Mouse (Mus musculus): ENCODE data around the gene Eif2b4.

DNA sequence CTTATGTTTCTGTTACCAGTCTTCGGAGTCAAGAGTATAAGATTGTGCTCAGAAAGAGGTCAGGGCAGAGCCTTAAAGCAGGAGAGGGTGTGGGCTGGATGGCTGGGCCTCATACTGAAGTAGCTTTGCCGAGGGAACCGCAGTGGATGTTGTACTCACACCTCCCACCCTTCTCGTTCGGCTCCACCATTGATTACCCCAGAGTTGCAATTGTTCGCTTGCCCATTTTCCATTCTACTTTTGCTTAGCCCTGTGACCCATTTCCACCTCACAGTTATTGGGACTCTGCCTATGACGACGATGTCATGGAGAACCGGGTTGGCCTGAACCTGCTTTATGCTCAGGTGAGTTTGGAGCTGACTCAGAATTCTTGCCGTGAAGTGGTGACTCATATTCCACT, 3.0 kb upstream of the Eif2b4 start:
- TF ChIP-seq ZC3H11A (IDR thresholded peaks at IDR 0.05; ENCODE audit: borderline replicate concordance, low read depth, low read length) (no peak), HCFC1 (IDR thresholded peaks at IDR 0.05; ENCODE audit: borderline replicate concordance, insufficient read depth, low read length) (no peak), ZNF384 (IDR thresholded peaks at IDR 0.05; ENCODE audit: low read depth, low read length) (no peak)

Measured in ES-E14 (cell line).